Mouse (Mus musculus) erythroblast, embryonic 14.5 days (primary cell): ENCODE results near the gene Frmd6.

Experiments
- GATA1 ChIP-seq: IDR thresholded peaks from 2 replicates; pipeline ENCODE4 v1.6.1; 2012; ENCODE audit warnings: low read length, inconsistent platforms, mixed read lengths
- TAL1 ChIP-seq: IDR thresholded peaks from 3 replicates; pipeline ENCODE4 v1.6.1; 2012; ENCODE audit warnings: low read length, inconsistent platforms, mixed read lengths

- no peak for TF ChIP-seq GATA1
- TF ChIP-seq TAL1: no peak
Observed at GRCm38 (mm10) chr12:70896068-70896467, 70.8 kb downstream of the Frmd6 start.
